Mouse (Mus musculus) limb, embryonic 12.5 days (tissue): ENCODE data around the gene Agpat2. TPM values are rescaled to one million over a fixed set of nuclear protein-coding genes. Genes with fewer than 3 reads are reported as not detected.

ENCODE experiments used
- ATAC-seq: fragments of 200-750 bp; cut with Nextera tagmentation; 2 replicates; pipeline ENCODE4 v1.8.0; 2017; ENCODE audit warnings: low read depth, moderate TSS enrichment; ENCODE audit not compliant: insufficient number of reproducible peaks, insufficient read depth, low FRiP score, low TSS enrichment
- H3K27ac ChIP-seq: fragments of 300-500 bp; sonication (generic); 2 replicates; pipeline ENCODE4 v1.5.1; 2016; ENCODE audit warnings: mild to moderate bottlenecking, moderate library complexity
- H3K27me3 ChIP-seq: fragments of 300-500 bp; sonication (generic); 2 replicates; pipeline ENCODE4 v1.6.1; 2016; ENCODE audit warnings: mild to moderate bottlenecking, moderate library complexity
- H3K36me3 ChIP-seq: fragments of 300-500 bp; sonication (generic); 2 replicates; pipeline ENCODE4 v1.6.1; 2016; ENCODE audit warnings: mild to moderate bottlenecking, moderate library complexity
- H3K4me1 ChIP-seq: fragments of 300-500 bp; sonication (generic); replicated peaks from 2 replicates; pipeline ENCODE4 v1.6.1; 2016
- H3K4me2 ChIP-seq: fragments of 300-500 bp; sonication (generic); 2 replicates; pipeline ENCODE4 v1.6.1; 2016; ENCODE audit warnings: mild to moderate bottlenecking, moderate library complexity
- H3K4me3 ChIP-seq: fragments of 300-500 bp; sonication (generic); replicated peaks from 2 replicates; pipeline ENCODE4 v1.5.1; 2016; ENCODE audit warnings: mild to moderate bottlenecking
- H3K9ac ChIP-seq: fragments of 300-500 bp; sonication (generic); replicated peaks from 2 replicates; pipeline ENCODE4 v1.6.1; 2016; ENCODE audit warnings: mild to moderate bottlenecking, moderate library complexity
- H3K9me3 ChIP-seq: fragments of 300-500 bp; sonication (generic); 2 replicates; pipeline ENCODE4 v1.6.1; 2016; ENCODE audit warnings: mild to moderate bottlenecking, moderate library complexity
- WGBS: fragments of 180-500 bp; shearing (Covaris S2); methylation state at CpG from one replicate; pipeline ENCODE4 v1.1.7; 2016; 5-methylcytosine and 5-hydroxymethylcytosine counted together
- polyA plus RNA-seq: library from polyadenylated mRNA; unstranded; fragments of >200 nt; fragmentation: Nextera tagmentation; extraction: Ambion mirVana; gene quantifications from 2 replicates; pipeline ENCODE4 v1.2.1, GENCODE M21; 2016

Gene Agpat2
- polyA plus RNA-seq, 1 experiment from 2014 or later = 17.1 TPM

- peaks cover 37% of the 10 kb centered on the region for H3K36me3 ChIP-seq
- no peaks in the 10 kb centered on the region for H3K9me3 ChIP-seq
- ATAC-seq = no peak
- H3K4me2 ChIP-seq = no peak overlapping the region
- no peak overlapping the region for H3K27ac ChIP-seq
- no peaks in the 10 kb centered on the region for H3K4me1 ChIP-seq
- no peak overlapping the region for H3K9ac ChIP-seq
- 82% methylated on average over 6 of the region's 6 CpGs for WGBS
- no peaks in the 10 kb centered on the region for H3K27me3 ChIP-seq
- H3K4me3 ChIP-seq = no peak overlapping the region
These were observed 9.1 kb downstream of the Agpat2 start for GRCm38 (mm10) chr2:26594934-26595724.

- H3K9me3 ChIP-seq = no peaks in the 10 kb centered on the region
- no peak overlapping the region for H3K27ac ChIP-seq
- 91% methylated on average over 7 of the region's 7 CpGs for WGBS
- no peak overlapping the region for H3K9ac ChIP-seq
- peaks cover 37% of the 10 kb centered on the region for H3K36me3 ChIP-seq
- no peaks in the 10 kb centered on the region for H3K27me3 ChIP-seq
- ATAC-seq = no peak
- H3K4me3 ChIP-seq = no peak overlapping the region
- H3K4me2 ChIP-seq = no peak overlapping the region
- H3K4me1 ChIP-seq = no peaks in the 10 kb centered on the region
These were observed 9.7 kb downstream of the Agpat2 start for GRCm38 (mm10) chr2:26594461-26594933.

GRCm38 (mm10) chr2:26594022-26594346, 10.2 kb downstream of the Agpat2 start:
- Histone ChIP-seq H3K27ac (no peak overlapping the region), H3K4me1 (no peaks in the 10 kb centered on the region), H3K27me3 (no peaks in the 10 kb centered on the region), H3K36me3 (peaks cover 37% of the 10 kb centered on the region), H3K4me3 (no peak overlapping the region), H3K9me3 (no peaks in the 10 kb centered on the region), H3K4me2 (no peak overlapping the region), H3K9ac (no peak overlapping the region)
- 63% methylated on average over 9 of the region's 9 CpGs for WGBS
- ATAC-seq = no peak

GRCm38 (mm10) chr2:26593211-26594021, 10.8 kb downstream of the Agpat2 start:
- H3K4me1 ChIP-seq = peaks cover 4% of the 10 kb centered on the region; the same call in 1 of the 2 replicates
- WGBS = 61% methylated on average over 9 of the region's 9 CpGs
- H3K36me3 ChIP-seq = peaks cover 37% of the 10 kb centered on the region
- H3K9ac ChIP-seq = no peak overlapping the region
- no peak overlapping the region for H3K27ac ChIP-seq
- H3K4me3 ChIP-seq = no peak overlapping the region
- H3K4me2 ChIP-seq = no peak overlapping the region
- no peaks in the 10 kb centered on the region for H3K27me3 ChIP-seq
- H3K9me3 ChIP-seq = no peaks in the 10 kb centered on the region
- no peak for ATAC-seq

GRCm38 (mm10) chr2:26591416-26591815, 12.8 kb downstream of the Agpat2 start:
- H3K27ac ChIP-seq = no peak overlapping the region
- ATAC-seq = no peak
- H3K27me3 ChIP-seq = no peaks in the 10 kb centered on the region
- WGBS = 83% methylated on average over 12 of the region's 12 CpGs
- peaks cover 16% of the 10 kb centered on the region for H3K4me1 ChIP-seq
- no peak overlapping the region for H3K4me3 ChIP-seq
- no peak overlapping the region for H3K9ac ChIP-seq
- no peak overlapping the region for H3K4me2 ChIP-seq
- no peaks in the 10 kb centered on the region for H3K9me3 ChIP-seq
- H3K36me3 ChIP-seq = peaks cover 37% of the 10 kb centered on the region

GRCm38 (mm10) chr2:26590962-26591361, 13.3 kb downstream of the Agpat2 start:
- Histone ChIP-seq H3K9me3 (no peaks in the 10 kb centered on the region), H3K4me3 (no peak overlapping the region), H3K36me3 (peaks cover 36% of the 10 kb centered on the region), H3K9ac (no peak overlapping the region), H3K27ac (0 out of 2 replicates have a peak overlapping the region, but pooled peaks have one; percentile 29), H3K4me1 (peaks cover 20% of the 10 kb centered on the region), H3K4me2 (no peak overlapping the region), H3K27me3 (no peaks in the 10 kb centered on the region)
- ATAC-seq = no peak
- WGBS = 94% methylated on average over 7 of the region's 7 CpGs

- Histone ChIP-seq H3K9me3 (no peaks in the 10 kb centered on the region), H3K36me3 (peaks cover 31% of the 10 kb centered on the region), H3K4me1 (peaks cover 20% of the 10 kb centered on the region), H3K9ac (no peak overlapping the region), H3K27ac (no peak overlapping the region), H3K4me3 (no peak overlapping the region), H3K4me2 (no peak overlapping the region), H3K27me3 (no peaks in the 10 kb centered on the region)
- WGBS = 96% methylated on average over 7 of the region's 7 CpGs
- ATAC-seq = no peak
These were observed 13.9 kb downstream of the Agpat2 start for GRCm38 (mm10) chr2:26590282-26590681.

- peak overlapping the region; percentile 10; the same call in 1 of the 2 replicates for H3K4me2 ChIP-seq
- peaks cover 20% of the 10 kb centered on the region for H3K4me1 ChIP-seq
- H3K9ac ChIP-seq = 0 out of 2 replicates have a peak overlapping the region, but pooled peaks have one; percentile 40
- peaks cover 21% of the 10 kb centered on the region for H3K36me3 ChIP-seq
- no peak overlapping the region for H3K27ac ChIP-seq
- 93% methylated on average over 10 of the region's 10 CpGs for WGBS
- no peak overlapping the region for H3K4me3 ChIP-seq
- no peak for ATAC-seq
- H3K9me3 ChIP-seq = no peaks in the 10 kb centered on the region
- no peaks in the 10 kb centered on the region; the same call in 1 of the 2 replicates for H3K27me3 ChIP-seq
These were observed 14.9 kb downstream of the Agpat2 start for GRCm38 (mm10) chr2:26589284-26589683.

GRCm38 (mm10) chr2:26588573-26588972, 15.6 kb downstream of the Agpat2 start:
- Histone ChIP-seq H3K27me3 (no peaks in the 10 kb centered on the region; the same call in 1 of the 2 replicates), H3K27ac (no peak overlapping the region), H3K4me1 (peaks cover 20% of the 10 kb centered on the region), H3K4me2 (peak overlapping the region; percentile 10; the same call in 1 of the 2 replicates), H3K9me3 (no peaks in the 10 kb centered on the region), H3K9ac (peak overlapping the region; percentile 40), H3K4me3 (peak overlapping the region; percentile 9; the same call in 1 of the 2 replicates), H3K36me3 (peaks cover 16% of the 10 kb centered on the region)
- WGBS = 36% methylated on average over 4 of the region's 4 CpGs
- ATAC-seq = no peak

- Histone ChIP-seq H3K9me3 (no peaks in the 10 kb centered on the region), H3K36me3 (peaks cover 5% of the 10 kb centered on the region; the same call in 1 of the 2 replicates), H3K27ac (peak overlapping the region; percentile 66), H3K4me2 (peak overlapping the region; percentile 72), H3K9ac (peak overlapping the region; percentile 75), H3K4me1 (peaks cover 20% of the 10 kb centered on the region), H3K27me3 (no peaks in the 10 kb centered on the region; the same call in 1 of the 2 replicates), H3K4me3 (peak overlapping the region; percentile 65)
- 5% methylated on average over 11 of the region's 11 CpGs for WGBS
- ATAC-seq = no peak
These were observed 17.2 kb downstream of the Agpat2 start for GRCm38 (mm10) chr2:26587044-26587405.
